Mouse (Mus musculus) heart, embryonic 12.5 days (tissue): Measurements from ENCODE around the gene Mpo. TPM values are rescaled to one million over a fixed set of nuclear protein-coding genes. Genes with fewer than 3 reads are reported as not detected.
A peak's percentile ranks its signal among the peaks of the same experiment; 100 is the strongest.

Experiments used
- ATAC-seq: fragments of 200-750 bp; cut with Nextera tagmentation; 2 replicates; pipeline ENCODE4 v1.8.0; 2017; ENCODE audit warnings: moderate TSS enrichment, moderate library complexity; ENCODE audit not compliant: insufficient number of reproducible peaks, low FRiP score
- H3K27ac ChIP-seq: fragments of 300-500 bp; sonication (generic); 2 replicates; pipeline ENCODE4 v1.5.1; 2016; ENCODE audit warnings: mild to moderate bottlenecking, moderate library complexity; ENCODE audit not compliant: poor library complexity, severe bottlenecking
- H3K27me3 ChIP-seq: fragments of 300-500 bp; sonication (generic); replicated peaks from 2 replicates; pipeline ENCODE4 v1.6.1; 2016; ENCODE audit warnings: mild to moderate bottlenecking, moderate library complexity
- H3K36me3 ChIP-seq: fragments of 300-500 bp; sonication (generic); 2 replicates; pipeline ENCODE4 v1.6.1; 2016; ENCODE audit warnings: mild to moderate bottlenecking, moderate library complexity
- H3K4me1 ChIP-seq: fragments of 300-500 bp; sonication (generic); replicated peaks from 2 replicates; pipeline ENCODE4 v1.6.1; 2016; ENCODE audit warnings: mild to moderate bottlenecking
- H3K4me2 ChIP-seq: fragments of 300-500 bp; sonication (generic); 2 replicates; pipeline ENCODE4 v1.6.1; 2016; ENCODE audit warnings: mild to moderate bottlenecking, moderate library complexity
- H3K4me3 ChIP-seq: fragments of 300-500 bp; sonication (generic); 2 replicates; pipeline ENCODE4 v1.5.1; 2016; ENCODE audit warnings: mild to moderate bottlenecking
- H3K9ac ChIP-seq: fragments of 300-500 bp; sonication (generic); 2 replicates; pipeline ENCODE4 v1.6.1; 2016; ENCODE audit warnings: mild to moderate bottlenecking, moderate library complexity
- H3K9me3 ChIP-seq: fragments of 300-500 bp; sonication (generic); replicated peaks from 2 replicates; pipeline ENCODE4 v1.6.1; 2016; ENCODE audit warnings: mild to moderate bottlenecking, moderate library complexity
- WGBS: fragments of 180-500 bp; shearing (Covaris S2); methylation state at CpG from one replicate; pipeline ENCODE4 v1.1.7; 2016; 5-methylcytosine and 5-hydroxymethylcytosine counted together
- polyA plus RNA-seq: library from polyadenylated mRNA; unstranded; fragments of >200 nt; fragmentation: Nextera tagmentation; extraction: Ambion mirVana; gene quantifications from 2 replicates; pipeline ENCODE4 v1.2.1, GENCODE M21; 2016

Mpo gene
- polyA plus RNA-seq, result 2.8 and 6.7 TPM in 2 replicates

GRCm38 (mm10) chr11:87793460-87793859, at the start of gene Mpo:
Gene Mpo (plus strand): TSS chr11:87793581.
- Histone ChIP-seq H3K27me3 (0 out of 2 replicates have a peak, but pooled peaks cover 3% of the 10 kb centered on the region), H3K4me3 (no peak within 1 kb of the TSS), H3K4me1 (0 out of 2 replicates have a peak, but pooled peaks cover 4% of the 10 kb centered on the region), H3K36me3 (no peaks in the 10 kb centered on the region), H3K27ac (no peak within 1 kb of the TSS), H3K9me3 (no peaks in the 10 kb centered on the region), H3K4me2 (no peak within 1 kb of the TSS), H3K9ac (no peak within 1 kb of the TSS)
- 37% methylated on average over 3 of the region's 3 CpGs for WGBS
- ATAC-seq, result no peak

DNA sequence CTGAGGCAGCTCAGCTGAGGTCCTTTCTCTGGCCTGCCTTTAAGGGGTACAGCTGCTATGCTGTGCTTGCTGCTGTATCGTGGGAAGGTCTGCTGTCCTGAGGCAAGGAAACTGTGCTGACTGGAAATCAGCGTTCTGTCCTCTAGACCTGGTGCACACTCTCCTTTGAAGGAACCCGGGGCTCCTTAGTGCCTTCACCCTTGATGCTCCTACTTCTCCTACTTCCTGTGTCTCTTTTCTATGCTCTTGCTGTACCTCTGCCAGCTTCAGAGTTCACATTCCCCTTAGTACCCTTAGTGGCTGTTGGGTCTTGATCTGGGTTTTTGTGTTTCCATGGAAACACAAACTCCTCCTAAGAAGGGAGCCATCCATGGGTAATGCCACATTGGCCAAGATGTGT, 49.7 kb upstream of the Mpo start:
- H3K36me3 ChIP-seq, result peaks cover 57% of the 10 kb centered on the region
- WGBS, result 92% methylated on average over 3 of the region's 3 CpGs
- no peaks in the 10 kb centered on the region for H3K27me3 ChIP-seq
- no peak for ATAC-seq
- no peak overlapping the region for H3K27ac ChIP-seq
- H3K4me1 ChIP-seq, result no peaks in the 10 kb centered on the region
- H3K4me2 ChIP-seq, result no peak overlapping the region
- no peaks in the 10 kb centered on the region for H3K9me3 ChIP-seq
- H3K9ac ChIP-seq, result no peak overlapping the region
- H3K4me3 ChIP-seq, result no peak overlapping the region

DNA sequence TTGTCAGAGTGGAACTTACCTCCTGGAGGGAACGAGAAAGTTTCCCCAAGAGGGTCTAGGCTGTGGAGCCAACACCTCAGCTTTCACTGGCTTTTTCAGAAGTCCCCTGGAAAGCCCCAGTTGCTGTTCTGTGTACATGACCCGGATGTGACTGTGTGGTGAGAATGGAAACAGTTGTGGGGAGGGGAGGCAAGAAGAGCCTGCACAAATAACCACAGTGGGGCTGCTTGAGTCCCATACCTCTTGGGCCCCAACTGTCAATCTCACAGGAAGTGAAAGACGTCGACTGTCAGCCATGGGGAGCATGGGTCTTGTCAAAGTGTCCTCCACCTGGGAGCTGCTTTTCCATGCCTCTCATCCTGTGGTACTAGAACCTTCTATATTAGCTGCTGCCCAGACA, 48.4 kb upstream of the Mpo start:
- ATAC-seq, result no peak
- peaks cover 9% of the 10 kb centered on the region for H3K27me3 ChIP-seq
- H3K36me3 ChIP-seq, result peaks cover 48% of the 10 kb centered on the region
- no peak overlapping the region for H3K4me3 ChIP-seq
- no peaks in the 10 kb centered on the region for H3K4me1 ChIP-seq
- no peaks in the 10 kb centered on the region for H3K9me3 ChIP-seq
- H3K9ac ChIP-seq, result no peak overlapping the region
- no peak overlapping the region for H3K27ac ChIP-seq
- 73% methylated on average over 4 of the region's 4 CpGs for WGBS
- H3K4me2 ChIP-seq, result no peak overlapping the region

DNA sequence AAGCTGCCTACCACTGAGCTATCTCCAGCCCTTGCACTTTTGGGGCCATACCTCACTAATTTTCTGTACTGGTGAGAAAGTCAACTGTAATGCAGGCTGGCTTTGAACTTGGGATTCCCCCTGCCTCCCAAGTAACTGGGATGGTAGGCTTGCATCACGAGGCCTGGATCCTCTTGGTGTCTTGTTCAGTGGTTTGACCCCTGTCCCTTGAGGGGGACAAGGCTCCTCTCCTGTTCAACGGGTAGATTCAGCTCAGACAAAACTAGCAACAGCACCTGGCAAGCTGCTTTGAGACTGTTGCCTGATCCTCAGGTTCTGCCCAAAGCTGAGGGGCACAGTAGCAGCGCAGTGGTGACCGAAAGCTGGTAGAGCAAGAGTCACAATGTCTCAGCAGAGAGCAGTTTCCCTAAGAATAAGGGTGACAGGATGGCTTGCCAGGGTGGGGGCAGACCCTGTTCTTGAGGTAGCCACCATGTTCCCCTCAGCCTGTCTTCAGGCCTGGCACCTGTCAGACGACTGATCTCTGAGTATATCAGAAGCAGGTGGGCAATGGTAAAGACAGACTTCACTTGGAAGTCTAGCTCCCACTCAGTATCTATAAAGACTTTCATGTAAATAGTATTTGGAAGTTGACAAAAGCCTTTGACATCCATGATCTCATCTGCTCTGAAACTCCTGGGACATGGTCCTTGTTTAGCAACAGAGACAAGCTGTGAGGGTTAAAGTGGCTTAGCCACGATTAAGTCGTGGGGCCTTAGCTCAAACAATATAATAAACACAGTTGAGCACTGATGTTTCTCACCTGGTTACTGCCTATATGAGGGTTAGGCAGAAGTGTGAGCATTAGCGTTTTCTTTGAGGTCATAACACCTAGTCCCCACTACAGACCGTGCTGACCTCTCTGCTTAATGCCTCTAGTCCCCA, 47.5 kb upstream of the Mpo start:
- 77% methylated on average over 9 of the region's 9 CpGs for WGBS
- Histone ChIP-seq H3K4me2 (no peak overlapping the region), H3K27ac (no peak overlapping the region), H3K4me3 (no peak overlapping the region), H3K4me1 (no peaks in the 10 kb centered on the region), H3K9me3 (no peaks in the 10 kb centered on the region), H3K36me3 (peaks cover 40% of the 10 kb centered on the region), H3K27me3 (peaks cover 9% of the 10 kb centered on the region), H3K9ac (no peak overlapping the region)
- ATAC-seq, result no peak

DNA sequence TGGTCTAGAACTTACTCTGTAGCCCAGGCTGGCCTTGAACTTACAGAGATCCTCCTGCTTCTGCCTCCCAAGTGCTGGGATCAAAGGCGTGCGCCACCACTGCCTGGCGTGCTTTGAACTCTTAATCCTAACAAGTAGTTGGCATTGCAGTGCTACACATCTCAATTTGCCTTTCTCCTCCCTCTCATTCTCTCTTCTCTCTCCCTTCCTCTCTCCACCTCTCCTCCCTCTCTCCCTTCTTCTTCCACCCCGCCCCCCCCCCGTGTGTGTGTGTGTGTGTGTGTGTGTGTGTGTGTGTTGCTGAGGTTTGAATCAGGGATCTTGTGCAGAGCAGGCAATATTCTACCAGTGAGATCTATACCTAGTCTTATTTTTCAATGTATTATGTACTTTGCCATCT, 46.1 kb upstream of the Mpo start:
- Histone ChIP-seq H3K4me3 (no peak overlapping the region), H3K27me3 (peaks cover 9% of the 10 kb centered on the region), H3K9ac (no peak overlapping the region), H3K36me3 (peaks cover 32% of the 10 kb centered on the region), H3K4me2 (no peak overlapping the region), H3K4me1 (no peaks in the 10 kb centered on the region), H3K9me3 (no peaks in the 10 kb centered on the region), H3K27ac (no peak overlapping the region)
- 82% methylated on average over 5 of the region's 5 CpGs for WGBS
- ATAC-seq, result no peak

- Histone ChIP-seq H3K27ac (no peak overlapping the region), H3K4me3 (no peak overlapping the region), H3K9ac (no peak overlapping the region), H3K9me3 (no peaks in the 10 kb centered on the region), H3K27me3 (peaks cover 9% of the 10 kb centered on the region), H3K4me1 (no peaks in the 10 kb centered on the region), H3K4me2 (no peak overlapping the region), H3K36me3 (peaks cover 28% of the 10 kb centered on the region)
- ATAC-seq, result no peak
- 87% methylated on average over 7 of the region's 7 CpGs for WGBS
These were observed 45.7 kb upstream of the Mpo start for GRCm38 (mm10) chr11:87747716-87748115.

DNA sequence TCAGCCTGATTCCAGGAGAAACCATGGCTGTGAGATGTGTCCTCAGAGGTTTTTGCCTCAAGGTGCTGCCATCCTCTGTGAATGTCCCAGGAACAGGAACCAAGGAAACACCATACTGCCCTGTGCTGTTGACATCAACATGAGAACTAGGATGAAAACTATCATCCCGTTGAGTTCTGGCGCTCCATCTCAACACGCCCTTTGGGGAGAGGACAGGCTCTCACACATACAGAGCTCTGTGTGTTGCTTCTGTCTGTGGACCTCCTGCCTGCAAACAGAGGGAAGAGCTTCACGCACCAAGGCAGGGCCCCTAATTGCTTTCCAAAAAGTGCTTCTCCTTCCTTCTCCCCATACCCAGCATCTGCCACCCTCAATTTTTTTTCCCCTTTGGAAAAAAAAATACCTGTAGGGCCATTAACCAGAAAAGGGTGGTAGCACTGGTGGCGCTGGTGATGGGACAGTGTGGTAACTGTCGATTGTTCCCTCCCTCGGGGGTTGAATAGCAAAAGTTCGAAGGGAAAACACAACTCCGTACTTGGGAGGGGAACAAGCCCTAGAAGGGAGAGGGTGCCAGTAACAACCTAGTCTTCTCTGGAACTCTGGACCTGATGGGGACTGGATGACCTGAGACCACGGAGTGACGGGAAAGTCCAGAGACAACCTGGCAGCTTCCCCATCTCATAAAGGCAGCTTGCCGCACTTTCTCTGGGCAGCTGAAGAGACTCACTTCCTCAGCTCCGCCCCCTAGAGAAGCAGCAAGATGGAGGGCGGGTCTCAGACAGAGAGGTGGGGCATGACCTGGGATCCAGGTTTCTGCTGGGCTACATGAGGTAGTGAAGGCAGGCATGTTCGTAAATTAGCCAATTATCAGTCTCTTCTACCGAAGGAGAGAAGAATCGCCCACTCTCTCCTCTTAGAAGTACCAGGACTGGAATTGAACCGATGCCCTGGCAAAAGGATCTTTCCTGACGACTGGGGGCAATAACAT, 45.0 kb upstream of the Mpo start:
- peaks cover 21% of the 10 kb centered on the region for H3K36me3 ChIP-seq
- peak overlapping the region; percentile 35 for H3K4me2 ChIP-seq
- H3K4me1 ChIP-seq, result no peaks in the 10 kb centered on the region
- 28% methylated on average over 19 of the region's 19 CpGs for WGBS
- no peaks in the 10 kb centered on the region for H3K9me3 ChIP-seq
- ATAC-seq, result peak; percentile 72; the same call in 1 of the 2 replicates
- no peak overlapping the region for H3K4me3 ChIP-seq
- peaks cover 9% of the 10 kb centered on the region for H3K27me3 ChIP-seq
- H3K9ac ChIP-seq, result no peak overlapping the region
- H3K27ac ChIP-seq, result peak overlapping the region; percentile 36; the same call in 1 of the 2 replicates

DNA sequence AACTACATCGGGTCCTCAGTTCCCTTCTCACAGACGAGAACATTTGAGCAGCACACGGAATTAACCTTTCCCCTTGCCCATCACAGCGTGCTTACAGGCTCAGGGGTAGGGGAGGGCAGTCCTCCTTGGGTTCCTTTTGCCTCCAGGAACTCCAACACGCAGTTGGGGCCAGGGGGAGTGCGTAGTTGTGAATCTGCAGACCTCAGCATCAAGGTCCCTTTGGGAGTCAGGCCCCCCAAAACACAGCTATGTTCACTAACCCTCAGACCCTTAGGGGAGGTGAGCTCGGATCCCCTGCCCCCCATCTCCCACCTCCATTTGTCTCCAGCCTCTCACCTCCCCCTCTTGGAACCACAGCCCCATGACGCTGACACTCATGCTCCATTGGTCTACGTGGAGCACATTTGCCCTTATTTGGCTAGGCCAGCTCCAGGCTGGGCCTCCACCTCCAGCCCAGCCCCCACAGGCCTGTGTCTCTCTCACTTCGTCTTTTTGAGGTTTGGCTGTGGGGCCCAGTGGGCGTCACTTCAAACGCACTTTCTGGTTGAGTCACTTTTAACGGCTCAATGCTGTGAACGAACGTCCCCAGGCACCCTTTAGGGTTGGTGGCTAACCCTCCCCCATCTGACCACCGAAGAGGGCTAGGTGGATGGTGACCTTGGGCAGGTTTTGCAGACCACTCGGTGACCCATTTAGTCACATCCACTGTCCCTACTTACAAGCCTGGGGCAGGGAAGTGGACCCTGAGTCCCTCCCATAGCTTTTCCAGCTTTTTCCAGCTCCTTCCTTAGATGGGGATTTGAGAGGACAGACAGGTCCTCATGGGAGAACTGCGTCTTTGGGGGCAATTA, 44.0 kb upstream of the Mpo start:
- H3K36me3 ChIP-seq, result peaks cover 12% of the 10 kb centered on the region
- H3K27ac ChIP-seq, result peak overlapping the region; percentile 36; the same call in 1 of the 2 replicates
- H3K4me3 ChIP-seq, result no peak overlapping the region
- no peak overlapping the region for H3K9ac ChIP-seq
- H3K4me2 ChIP-seq, result peak overlapping the region; percentile 35
- no peaks in the 10 kb centered on the region for H3K9me3 ChIP-seq
- H3K4me1 ChIP-seq, result peaks cover 6% of the 10 kb centered on the region; the same call in 1 of the 2 replicates
- H3K27me3 ChIP-seq, result peaks cover 9% of the 10 kb centered on the region
- WGBS, result 36% methylated on average over 18 of the region's 18 CpGs
- peak; percentile 81 for ATAC-seq

- peak; percentile 73 for ATAC-seq
- H3K9ac ChIP-seq, result no peak overlapping the region
- H3K27ac ChIP-seq, result 0 out of 2 replicates have a peak overlapping the region, but pooled peaks have one; percentile 28
These were observed 43.3 kb upstream of the Mpo start for GRCm38 (mm10) chr11:87750043-87750421.

DNA sequence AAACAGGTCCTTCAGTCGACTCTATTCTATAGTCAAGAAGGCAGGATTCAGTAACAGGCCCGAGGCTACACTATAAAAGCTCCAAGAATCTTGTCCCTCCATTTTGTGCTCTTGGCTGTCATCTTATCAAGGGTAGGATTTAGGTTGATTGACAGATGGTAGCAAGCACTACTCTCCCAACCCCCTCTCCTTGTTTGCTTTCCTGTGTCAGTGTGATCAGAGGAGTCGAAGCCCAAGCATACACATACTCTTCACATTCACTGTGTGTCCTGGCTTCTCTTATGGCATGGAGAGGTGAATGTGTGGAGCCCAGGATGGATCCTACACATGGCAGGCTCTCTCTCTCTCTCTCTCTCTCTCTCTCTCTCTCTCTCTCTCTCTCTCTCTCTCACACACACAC, 42.9 kb upstream of the Mpo start:
- 51% methylated on average over 3 of the region's 3 CpGs for WGBS
- no peak for ATAC-seq
- 0 out of 2 replicates have a peak overlapping the region, but pooled peaks have one; percentile 17 for H3K27ac ChIP-seq
- H3K4me2 ChIP-seq, result no peak overlapping the region
- peaks cover 10% of the 10 kb centered on the region; the same call in 1 of the 2 replicates for H3K4me1 ChIP-seq
- peaks cover 9% of the 10 kb centered on the region for H3K27me3 ChIP-seq
- H3K9me3 ChIP-seq, result no peaks in the 10 kb centered on the region
- no peak overlapping the region for H3K9ac ChIP-seq
- no peak overlapping the region for H3K4me3 ChIP-seq
- peaks cover under 1% of the 10 kb centered on the region; the same call in 1 of the 2 replicates for H3K36me3 ChIP-seq

More at GRCm38 (mm10) chr11:87750043-87750421, 43.3 kb upstream of the Mpo start:
- Histone ChIP-seq H3K4me2 (no peak overlapping the region), H3K36me3 (peaks cover 5% of the 10 kb centered on the region; the same call in 1 of the 2 replicates), H3K27me3 (peaks cover 9% of the 10 kb centered on the region), H3K9me3 (no peaks in the 10 kb centered on the region), H3K4me1 (peaks cover 10% of the 10 kb centered on the region; the same call in 1 of the 2 replicates), H3K4me3 (no peak overlapping the region)
- WGBS, result 50% methylated on average over 11 of the region's 11 CpGs
